Mouse (Mus musculus): ENCODE results near the gene Aasdh.

DNA sequence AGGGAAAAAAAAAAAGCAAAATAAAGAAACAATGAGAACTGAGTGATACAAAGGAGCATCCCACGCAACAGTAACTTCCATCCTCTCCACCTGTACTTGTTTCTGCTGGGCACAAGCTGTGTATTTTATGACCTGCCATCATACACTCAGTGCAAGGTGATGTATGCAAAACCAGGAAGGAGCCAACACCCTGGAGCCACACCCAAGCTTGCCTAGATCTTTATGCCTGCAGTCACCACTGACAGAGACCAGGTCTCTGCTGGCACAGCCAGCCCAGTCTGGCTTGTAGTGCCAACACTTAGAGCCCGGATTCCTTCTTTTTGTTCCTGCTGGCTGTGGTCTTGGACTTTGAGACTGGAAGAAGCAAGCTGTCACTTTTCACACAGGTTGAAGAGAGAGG, 63.5 kb downstream of the Aasdh start:
- TF ChIP-seq EP300 (IDR thresholded peaks at IDR 0.05; ENCODE audit: low read depth) (no peak), CTCF (IDR thresholded peaks at IDR 0.05; ENCODE audit: low read depth) (no peak)

Measured in heart, postnatal 0 days (tissue).